Mouse (Mus musculus): ENCODE measurements around the gene Meiob.
A peak's percentile ranks its signal among the peaks of the same experiment; 100 is the strongest.

The Meiob gene

GRCm38 (mm10) chr17:24874989-24875388 is 70.9 kb downstream of the Meiob start:
- no peak for DNase-seq

- no peak for DNase-seq
Measured at GRCm38 (mm10) chr17:24877336-24878116, 73.4 kb downstream of the Meiob start.

DNA sequence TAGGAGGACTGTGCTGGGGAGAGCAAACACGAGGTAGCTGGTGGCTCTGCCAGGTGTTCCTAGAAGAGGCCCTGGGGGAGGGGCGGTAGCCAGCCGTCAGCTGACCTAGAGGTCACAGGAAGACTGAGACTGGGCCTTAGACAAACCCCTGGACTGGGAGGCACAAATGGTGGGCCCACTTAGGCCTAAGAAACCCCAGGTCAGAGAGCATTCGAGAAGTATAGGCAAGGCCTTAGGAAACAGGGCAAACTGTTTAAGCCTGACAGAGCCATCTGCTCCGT is 74.0 kb downstream of the Meiob start:
- DNase-seq = no peak

DNA sequence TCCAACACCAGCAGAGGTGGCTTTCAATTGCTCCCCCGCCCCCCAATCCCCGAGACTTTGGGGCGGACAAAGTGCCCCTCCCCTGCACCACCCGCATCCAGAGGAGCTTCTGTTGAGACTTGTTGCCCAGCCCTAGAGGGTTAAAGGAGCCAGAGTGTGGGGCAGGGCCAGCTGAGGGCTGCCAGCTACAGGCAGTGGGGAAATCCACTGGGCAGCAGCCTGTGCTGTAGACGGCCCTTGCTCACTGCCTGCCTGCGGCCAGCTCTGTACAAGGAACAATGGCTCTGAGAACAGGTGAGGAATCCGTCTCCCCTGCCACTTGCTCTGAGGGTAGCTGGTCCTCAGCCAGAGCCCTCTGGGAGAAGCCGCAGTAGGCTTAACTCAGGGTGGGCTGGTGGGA is 74.4 kb downstream of the Meiob start:
- DNase-seq = no peak

DNA sequence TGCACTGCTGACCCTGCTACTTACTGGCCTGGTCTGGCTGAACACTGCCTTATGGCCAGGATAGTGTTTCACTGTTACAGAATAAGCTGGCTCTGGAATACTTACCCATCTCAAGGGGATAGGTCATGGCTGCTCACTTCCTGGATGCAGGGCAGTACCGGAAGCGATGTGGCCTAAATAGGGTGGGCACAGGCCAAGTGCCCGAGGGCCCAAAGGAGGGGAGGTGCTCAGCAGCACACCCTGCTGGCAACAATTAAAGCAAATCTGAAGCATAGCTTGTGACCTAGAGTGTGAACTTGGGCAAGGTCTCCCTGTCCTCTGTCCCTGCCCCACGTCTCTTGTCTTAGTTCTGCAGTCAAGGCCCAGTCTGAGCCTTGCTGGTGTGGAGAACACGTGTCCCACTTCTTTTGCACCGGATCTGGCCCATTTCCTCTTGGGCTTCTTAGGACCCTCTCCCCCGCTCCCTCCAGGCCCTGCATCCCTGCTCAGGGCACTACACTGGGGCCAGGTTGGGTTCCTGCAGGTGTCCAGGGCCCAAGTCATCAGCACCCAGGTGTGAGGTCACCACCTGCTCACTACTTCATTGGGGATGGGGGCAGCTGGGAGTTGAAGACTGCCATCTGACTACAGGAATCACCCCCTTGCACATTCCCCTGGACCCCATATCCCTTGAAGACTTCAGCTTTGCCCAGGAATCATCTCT is 77.8 kb downstream of the Meiob start:
- DNase-seq = no peak

DNA sequence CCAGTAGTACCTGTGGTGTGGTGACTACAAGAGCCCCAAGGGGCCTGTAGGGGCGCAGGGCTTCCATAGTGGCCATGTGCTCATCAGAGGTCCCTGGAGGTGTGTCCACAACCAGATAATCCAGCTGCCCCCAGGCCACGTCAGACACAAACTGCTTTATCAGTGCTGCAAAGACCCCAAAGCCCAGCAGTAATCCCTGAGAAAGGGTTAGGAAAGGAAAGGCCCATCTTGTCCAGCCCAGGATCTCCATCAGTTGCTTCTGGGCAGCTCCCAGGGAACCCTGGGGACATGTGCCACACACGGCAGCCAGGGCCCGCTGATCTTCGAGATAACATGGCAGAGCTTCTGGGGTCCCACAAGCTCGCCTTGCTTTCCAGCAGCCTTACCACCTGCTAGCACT is 80.3 kb downstream of the Meiob start:
- DNase-seq = no peak

DNA sequence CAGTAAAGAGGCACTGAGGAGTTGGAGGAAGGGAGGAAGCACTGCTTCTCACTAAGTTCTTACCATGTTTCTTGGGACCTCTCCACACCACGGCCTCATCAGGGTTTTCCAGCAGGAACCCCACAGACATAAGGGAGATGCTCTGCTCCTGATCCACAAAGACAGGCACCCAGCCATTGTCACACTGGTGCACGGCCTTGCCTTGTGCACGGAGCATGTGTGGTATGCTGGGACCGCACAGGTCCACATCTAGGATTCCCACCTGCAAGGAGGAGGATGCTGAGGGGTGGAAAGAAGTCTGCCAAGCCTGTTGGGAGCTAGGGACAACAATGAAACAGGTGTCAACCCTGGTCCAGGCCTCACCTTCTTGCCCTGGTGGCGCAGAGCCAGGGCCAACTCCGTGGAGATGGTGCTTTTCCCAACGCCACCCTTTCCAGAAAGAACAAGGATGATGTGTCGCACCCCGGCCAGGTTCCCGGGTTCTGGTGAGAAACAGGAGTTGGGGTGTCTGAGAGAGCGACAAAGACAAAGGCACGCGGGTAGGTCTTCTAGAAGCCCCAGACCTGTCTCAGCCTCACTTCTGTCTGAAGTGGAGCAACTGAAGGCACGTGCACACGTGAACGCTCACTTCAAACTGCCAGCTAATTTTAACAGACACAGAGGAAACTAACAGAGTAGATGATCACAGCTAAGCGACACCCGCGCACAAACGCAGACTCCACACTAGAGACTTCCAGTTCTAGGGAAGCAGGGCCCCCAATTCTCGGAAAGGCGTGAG is 81.5 kb downstream of the Meiob start:
- no peak for DNase-seq

DNA sequence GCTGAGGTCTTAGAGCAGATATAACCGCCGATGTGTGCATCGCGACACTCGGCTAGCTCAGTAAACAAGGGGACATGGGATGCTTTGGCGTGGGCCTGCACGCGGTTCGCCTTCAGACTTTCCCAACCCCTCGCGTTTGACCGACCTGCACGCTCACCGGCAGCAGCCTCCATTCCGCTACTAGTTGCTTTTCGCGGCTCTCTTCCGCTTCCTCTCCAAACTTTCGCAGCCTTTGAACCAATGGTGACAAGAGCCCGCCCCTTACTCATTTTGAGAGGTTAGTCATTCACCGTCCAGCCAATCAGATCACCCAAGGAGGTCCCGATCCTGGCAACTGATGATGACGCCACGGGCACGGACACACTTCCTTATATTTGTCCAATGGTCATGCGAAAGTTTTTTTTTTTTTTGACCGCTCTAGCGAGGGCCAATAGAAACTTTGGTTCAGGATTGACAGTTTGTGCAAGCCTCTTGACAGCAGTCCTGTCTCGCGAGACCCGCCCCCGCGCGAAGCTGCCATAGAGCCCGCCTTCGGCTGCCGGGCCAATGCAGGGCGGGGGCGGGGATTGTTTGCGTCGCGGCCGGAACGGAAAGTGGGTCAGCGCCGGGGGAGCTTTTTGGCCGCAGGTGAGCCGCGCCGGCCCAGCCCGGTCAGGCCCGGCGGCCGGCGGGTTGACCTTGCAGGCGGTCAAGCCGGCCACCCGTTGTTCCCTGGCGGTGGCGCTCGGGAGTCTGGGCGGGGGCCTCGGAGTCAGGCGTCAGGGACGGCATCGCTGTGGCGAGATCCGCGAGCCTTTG is 82.2 kb downstream of the Meiob start, which contains the start of the genes Nubp2 and Spsb3:
Nubp2 (minus strand) TSS at position 216 of the 798 bp plus-strand sequence.
Spsb3 (plus strand) TSS at position 510 of the 798 bp plus-strand sequence.
- DNase-seq = peak; percentile 97

GRCm38 (mm10) chr17:24886932-24887271 is 82.8 kb downstream of the Meiob start:
- no peak for DNase-seq

DNA sequence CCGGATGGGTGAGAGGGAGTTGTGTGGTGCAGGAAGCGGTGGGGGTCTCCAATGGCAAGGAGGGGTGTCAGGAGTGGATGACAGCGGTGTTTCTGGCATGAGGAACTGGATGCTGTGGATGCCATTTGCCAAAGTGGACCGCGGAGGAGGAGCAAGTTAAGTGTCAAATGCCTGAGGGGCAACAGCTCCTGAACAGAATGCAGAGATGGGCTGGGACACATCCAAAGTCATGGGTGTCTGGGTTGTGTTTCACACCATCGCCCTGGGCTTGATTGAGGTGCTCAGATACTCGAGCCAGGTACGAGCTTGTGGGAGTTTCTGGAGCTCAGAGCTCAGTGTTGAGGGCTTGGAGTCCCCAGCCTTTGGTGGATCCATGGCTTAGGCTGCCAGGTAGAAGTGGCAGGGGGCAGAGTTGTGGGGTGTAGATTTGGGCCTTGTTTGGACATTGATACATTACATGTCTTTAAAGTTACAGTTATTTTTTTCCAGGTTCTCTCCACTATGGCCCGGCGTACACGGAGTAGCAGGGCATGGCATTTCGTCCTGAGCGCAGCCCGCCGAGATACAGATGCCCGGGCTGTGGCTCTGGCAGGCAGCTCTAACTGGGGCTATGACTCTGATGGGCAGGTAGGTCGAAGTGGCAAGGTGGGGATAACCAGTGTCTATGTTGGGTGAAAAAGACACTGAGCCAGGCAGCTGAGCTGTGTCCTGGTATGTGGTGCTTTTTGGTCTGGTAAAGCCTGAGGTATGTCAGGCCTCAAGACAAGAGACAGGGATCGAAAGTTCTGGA is 83.4 kb downstream of the Meiob start:
- DNase-seq = no peak

GRCm38 (mm10) chr17:24888862-24889261 is 84.8 kb downstream of the Meiob start:
- no peak for DNase-seq
